Mouse (Mus musculus): ENCODE measurements at regions not wholly inside any gene's neighbourhood (a gene's known extent, or its start where the extent isn't known, plus 50 kb on each side); places are given as distances from the start of the nearest gene placed in this dataset.
"Not testable (repeated sequence)": the region's sequence is repeated elsewhere in the genome, so short reads cannot be mapped to it uniquely, and the experiment has no call there.

DNA sequence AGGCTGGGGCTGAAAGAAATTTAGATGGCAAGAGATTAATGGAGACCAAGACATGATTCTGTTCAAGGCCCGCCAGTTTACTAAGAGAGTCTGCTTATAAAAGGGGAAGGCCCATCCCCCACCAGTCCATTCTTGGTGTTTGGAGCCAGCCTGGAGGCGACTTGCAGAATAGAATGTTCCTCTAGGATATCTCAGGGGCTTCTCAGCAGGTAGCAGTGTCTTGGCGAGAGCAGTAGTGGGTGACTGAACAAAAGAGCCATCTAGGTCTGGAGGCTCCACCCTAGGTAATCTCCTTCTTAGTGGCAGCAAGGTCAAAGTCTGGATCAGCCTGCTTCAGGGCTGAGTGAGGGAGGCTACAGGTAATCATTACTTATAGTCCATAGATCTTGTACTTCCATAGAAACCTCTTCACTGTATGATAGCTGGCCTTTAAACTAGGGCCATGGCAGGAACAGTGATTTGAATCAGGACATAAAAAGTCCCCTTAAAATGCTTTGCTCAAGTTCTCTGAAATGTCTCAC, 166.0 kb upstream of the Gm5538 start:
- not testable (repeated sequence) for DNase-seq

DNA sequence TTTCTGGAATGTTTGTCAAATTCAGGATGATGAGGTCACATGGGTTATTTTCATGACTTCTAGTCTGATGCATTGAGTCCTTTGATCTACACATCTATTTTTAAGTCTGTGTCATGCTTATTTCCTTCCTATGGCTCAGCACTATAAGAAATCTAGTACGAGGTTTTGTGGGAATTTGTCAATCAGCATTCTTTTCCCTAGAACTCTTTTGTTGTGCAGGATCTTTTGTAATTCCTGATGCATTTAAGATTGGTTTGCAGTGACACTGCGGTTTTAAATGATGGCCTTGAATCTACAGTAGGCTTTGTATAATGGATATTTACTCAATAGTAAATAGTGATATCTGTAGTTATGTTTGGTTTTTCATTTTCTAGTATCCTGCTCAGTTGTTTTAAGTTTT, 187.0 kb upstream of the Gm5538 start:
- DNase-seq, result no peak

GRCm38 (mm10) chr3:59540547-59540946, 189.0 kb upstream of the Gm5538 start:
- DNase-seq, result not testable (repeated sequence)

- DNase-seq, result not testable (repeated sequence)
Measured at GRCm38 (mm10) chr3:59539893-59540292, 189.7 kb upstream of the Gm5538 start.

GRCm38 (mm10) chr3:59531311-59531834, 187.2 kb upstream of the Igsf10 start:
- no peak for DNase-seq

DNA sequence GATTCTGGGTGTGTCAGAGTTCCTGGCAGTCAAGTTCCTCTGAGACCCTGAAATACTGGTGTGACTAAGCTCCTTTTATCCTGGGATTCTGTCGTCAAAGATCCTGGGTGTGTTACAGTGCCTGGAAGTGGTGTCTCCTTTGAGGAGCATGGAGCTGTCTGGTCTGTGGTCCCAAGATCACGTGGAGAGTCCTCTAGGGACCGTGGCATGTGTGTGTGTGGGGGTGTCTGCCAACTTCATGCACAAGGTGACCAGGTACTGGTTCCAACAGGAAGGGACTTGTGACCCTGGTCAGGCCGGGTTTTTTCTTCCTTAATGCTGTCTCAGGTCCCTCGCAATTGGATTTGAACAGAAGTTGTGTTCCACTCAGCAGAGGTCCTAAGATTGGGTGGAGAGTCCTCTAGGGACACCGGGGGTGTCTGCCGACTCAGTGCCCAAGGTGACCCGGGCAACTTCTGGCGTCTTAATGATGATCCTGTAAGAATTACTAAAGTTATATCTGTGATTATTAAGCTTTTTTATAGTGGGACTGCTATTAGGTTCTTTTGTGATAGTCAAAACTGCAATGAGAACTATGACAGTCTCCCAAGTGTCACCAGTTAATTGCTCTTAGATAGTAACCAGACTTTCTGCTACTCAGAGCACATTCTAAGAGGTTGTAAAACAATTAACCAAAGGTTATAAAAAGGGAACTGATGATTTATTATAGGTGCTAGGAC, 186.6 kb upstream of the Igsf10 start:
- DNase-seq, result no peak

DNA sequence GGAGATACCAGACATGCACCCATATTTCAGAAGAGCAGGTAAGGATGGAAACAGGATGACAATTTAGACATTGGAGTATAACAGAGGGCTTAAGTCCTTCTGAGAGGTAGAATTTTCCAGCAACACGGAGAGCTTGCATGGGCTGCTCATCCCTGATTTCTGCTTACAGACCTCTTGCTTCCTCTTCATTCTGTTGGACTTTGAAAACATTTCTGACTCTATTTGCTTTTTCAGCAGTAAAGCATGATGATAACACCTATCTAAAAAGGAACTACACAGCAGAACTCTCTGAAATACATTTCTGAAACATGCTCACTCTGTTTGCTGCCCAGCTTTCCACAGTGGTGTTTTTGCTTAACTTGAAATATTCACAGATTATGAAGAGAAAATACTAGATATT, 176.6 kb upstream of the Igsf10 start:
- no peak for DNase-seq

GRCm38 (mm10) chr3:59478095-59478494, 133.9 kb upstream of the Igsf10 start:
- no peak for DNase-seq

- DNase-seq, result no peak
Measured at GRCm38 (mm10) chr3:59477441-59478061, 133.4 kb upstream of the Igsf10 start.

DNA sequence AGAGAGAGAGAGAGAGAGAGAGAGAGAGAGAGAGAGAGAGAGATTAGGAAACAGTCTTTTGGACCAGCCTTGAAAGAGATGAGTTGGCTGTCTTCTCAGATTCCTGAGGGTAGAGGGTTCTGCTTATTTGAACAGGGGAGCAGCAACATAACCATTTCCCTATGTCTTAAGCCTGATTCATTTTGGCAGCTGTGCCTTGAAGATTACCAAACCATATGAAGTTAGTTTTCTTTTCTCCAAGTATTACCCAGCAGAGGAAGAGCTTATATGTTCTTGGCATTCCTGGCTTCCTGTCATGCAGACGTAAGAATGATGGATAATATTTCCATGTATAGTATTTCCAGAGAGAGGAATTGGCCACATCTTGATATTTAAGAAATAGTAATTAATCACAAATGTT, 124.8 kb upstream of the Igsf10 start:
- no peak for DNase-seq

GRCm38 (mm10) chr3:59462341-59463158, 118.4 kb upstream of the Igsf10 start:
- no peak for DNase-seq

GRCm38 (mm10) chr3:59456938-59457337, 112.7 kb upstream of the Igsf10 start:
- DNase-seq, result no peak

DNA sequence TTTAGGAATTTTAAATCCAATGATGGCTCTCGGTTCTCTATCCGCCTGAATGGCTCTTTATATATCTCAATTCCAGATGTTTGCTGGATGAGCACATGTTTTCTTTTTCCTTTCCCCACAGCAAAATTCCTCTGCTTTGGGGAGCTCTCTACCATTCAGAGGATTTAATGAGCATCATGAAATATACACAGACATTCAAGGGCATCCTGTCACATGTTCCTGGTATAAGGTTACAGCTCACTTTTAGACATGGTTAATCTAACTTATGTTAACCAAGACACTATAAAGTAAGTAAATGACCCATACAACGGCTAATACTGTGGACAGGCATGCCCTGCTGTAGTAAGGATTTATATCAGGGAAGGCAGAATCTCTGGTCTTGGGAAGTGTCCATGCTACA, 106.9 kb upstream of the Igsf10 start:
- DNase-seq, result no peak

DNA sequence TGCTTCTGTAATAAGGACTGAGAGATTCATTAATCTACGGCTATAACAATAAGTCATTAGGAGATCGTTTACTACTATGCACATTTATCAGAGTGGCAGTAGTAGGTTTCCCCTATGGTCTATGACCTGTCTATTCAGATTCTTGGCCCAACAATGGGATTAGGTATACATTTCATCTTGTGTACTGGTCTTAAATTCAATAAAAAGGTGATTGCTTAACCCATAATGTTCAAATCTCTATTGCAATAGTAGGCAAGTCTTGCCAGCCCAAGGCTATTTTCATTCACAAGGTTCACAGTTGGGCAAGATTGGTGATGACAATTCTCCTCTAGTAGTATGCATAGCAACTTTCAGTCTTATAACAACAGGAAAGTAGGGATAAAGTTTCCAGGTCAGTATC, 79.4 kb upstream of the Igsf10 start:
- no peak for DNase-seq

- peak; percentile 19 for DNase-seq
Measured at GRCm38 (mm10) chr3:59409131-59409530, 64.9 kb upstream of the Igsf10 start.

DNA sequence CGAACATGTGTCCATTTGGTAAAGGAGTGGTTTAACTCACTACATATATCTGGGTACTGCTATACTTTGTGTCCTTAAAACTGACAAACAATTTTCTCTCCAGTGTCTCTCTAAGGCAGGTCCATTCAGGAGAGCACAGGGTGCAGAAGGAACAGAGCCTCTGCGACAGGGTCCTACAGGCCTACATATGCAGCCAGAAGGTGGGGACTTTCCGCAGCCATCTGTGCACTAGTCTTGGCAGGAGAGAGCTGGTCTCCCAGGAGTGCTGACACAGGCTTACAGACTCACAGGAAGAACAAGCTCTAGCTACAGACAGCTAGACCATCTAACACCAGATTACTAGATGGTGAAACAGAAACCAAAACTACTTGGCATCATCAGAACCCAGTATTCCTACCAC, 61.8 kb upstream of the Igsf10 start:
- DNase-seq, result no peak

- DNase-seq, result peak; percentile 79
Measured at GRCm38 (mm10) chr3:59401856-59402255, 57.7 kb upstream of the Igsf10 start.

- DNase-seq, result peak; percentile 13
Measured at GRCm38 (mm10) chr3:59401425-59401824, 57.2 kb upstream of the Igsf10 start.
